Mouse (Mus musculus) stomach, embryonic 16.5 days (tissue): Measurements from ENCODE around the gene Nrn1l. TPM values are rescaled to one million over a fixed set of nuclear protein-coding genes. Genes with fewer than 3 reads are reported as not detected.

ENCODE experiments used
- ATAC-seq: fragments of 200-750 bp; cut with Nextera tagmentation; 2 replicates; pipeline ENCODE4 v1.8.0; 2017; ENCODE audit warnings: moderate number of reproducible peaks, moderate TSS enrichment; ENCODE audit not compliant: insufficient read depth, low FRiP score
- H3K27ac ChIP-seq: fragments of 300-500 bp; sonication (generic); 2 replicates; pipeline ENCODE4 v1.5.1; 2014; ENCODE audit warnings: low read length
- H3K27me3 ChIP-seq: fragments of 300-500 bp; sonication (generic); 2 replicates; pipeline ENCODE4 v1.6.1; 2014; ENCODE audit warnings: low read length, control low read depth, mixed read lengths; ENCODE audit not compliant: control insufficient read depth, insufficient read depth
- H3K36me3 ChIP-seq: fragments of 300-500 bp; sonication (generic); 2 replicates; pipeline ENCODE4 v1.6.1; 2014; ENCODE audit warnings: low read length; ENCODE audit not compliant: control insufficient read depth, insufficient read depth
- H3K4me1 ChIP-seq: fragments of 300-500 bp; sonication (generic); 2 replicates; pipeline ENCODE4 v1.6.1; 2014; ENCODE audit warnings: low read length, control low read depth, mixed read lengths; ENCODE audit not compliant: control insufficient read depth, insufficient read depth
- H3K4me2 ChIP-seq: fragments of 300-500 bp; sonication (generic); 2 replicates; pipeline ENCODE4 v1.6.1; 2014; ENCODE audit warnings: low read depth, low read length, mixed read lengths
- H3K4me3 ChIP-seq: fragments of 300-500 bp; sonication (generic); replicated peaks from 2 replicates; pipeline ENCODE4 v1.5.1; 2014; ENCODE audit warnings: mild to moderate bottlenecking, low read length
- H3K9ac ChIP-seq: fragments of 300-500 bp; sonication (generic); 2 replicates; pipeline ENCODE4 v1.6.1; 2014; ENCODE audit warnings: low read length
- H3K9me3 ChIP-seq: fragments of 300-500 bp; sonication (generic); replicated peaks from 2 replicates; pipeline ENCODE4 v1.6.1; 2016; ENCODE audit warnings: low read length, control low read depth; ENCODE audit not compliant: control insufficient read depth
- WGBS: fragments of 180-500 bp; shearing (Covaris S2); extraction: QIAGEN DNeasy Blood & Tissue Kit; methylation state at CpG from one replicate; pipeline ENCODE4 v1.1.7; 2014; 5-methylcytosine and 5-hydroxymethylcytosine counted together
- polyA plus RNA-seq: library from polyadenylated mRNA; unstranded; fragments of >200 nt; fragmentation: Nextera tagmentation; extraction: Ambion mirVana; gene quantifications from 2 replicates; pipeline ENCODE4 v1.2.1, GENCODE M21; 2015

Nrn1l gene
- polyA plus RNA-seq, 1 experiment from 2014 or later, result not detected

DNA sequence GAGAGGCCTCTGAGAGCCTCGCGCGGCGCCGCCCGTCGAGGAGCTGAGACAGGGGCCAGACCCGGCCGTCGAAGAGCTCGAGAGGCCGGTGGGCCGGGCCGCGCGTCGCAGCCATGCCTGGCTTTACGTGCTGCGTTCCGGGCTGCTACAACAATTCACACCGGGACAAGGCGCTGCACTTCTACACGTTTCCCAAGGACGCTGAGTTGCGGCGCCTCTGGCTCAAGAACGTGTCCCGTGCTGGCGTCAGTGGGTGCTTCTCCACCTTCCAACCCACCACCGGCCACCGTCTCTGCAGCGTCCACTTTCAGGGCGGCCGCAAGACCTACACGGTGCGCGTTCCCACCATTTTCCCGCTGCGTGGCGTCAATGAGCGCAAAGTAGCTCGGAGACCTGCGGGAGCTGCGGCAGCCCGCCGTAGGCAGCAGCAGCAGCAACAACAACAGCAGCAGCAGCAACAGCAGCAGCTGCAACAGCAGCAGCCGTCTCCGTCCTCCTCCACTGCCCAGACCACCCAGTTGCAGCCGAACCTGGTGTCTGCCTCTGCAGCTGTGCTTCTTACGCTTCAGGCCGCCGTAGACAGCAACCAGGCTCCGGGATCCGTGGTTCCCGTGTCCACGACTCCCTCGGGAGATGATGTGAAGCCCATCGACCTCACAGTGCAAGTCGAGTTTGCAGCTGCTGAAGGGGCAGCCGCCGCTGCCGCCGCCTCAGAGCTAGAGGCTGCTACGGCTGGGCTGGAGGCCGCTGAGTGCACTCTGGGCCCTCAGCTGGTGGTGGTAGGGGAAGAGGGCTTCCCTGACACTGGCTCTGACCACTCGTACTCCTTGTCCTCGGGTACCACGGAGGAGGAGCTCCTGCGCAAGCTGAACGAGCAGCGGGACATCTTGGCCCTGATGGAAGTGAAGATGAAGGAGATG lies 37.9 kb upstream of the Nrn1l start:
- ATAC-seq, result 0 out of 2 replicates have a peak, but pooled peaks have one; percentile 38
- no peaks in the 10 kb centered on the region for H3K9me3 ChIP-seq
- H3K27ac ChIP-seq, result peak overlapping the region; percentile 86
- peak overlapping the region; percentile 93 for H3K9ac ChIP-seq
- no peaks in the 10 kb centered on the region for H3K27me3 ChIP-seq
- peak overlapping the region; percentile 84 for H3K4me3 ChIP-seq
- H3K36me3 ChIP-seq, result no peaks in the 10 kb centered on the region
- under 1% methylated on average over 71 of the region's 71 CpGs for WGBS
- H3K4me1 ChIP-seq, result peaks cover 33% of the 10 kb centered on the region
- peak overlapping the region; percentile 87 for H3K4me2 ChIP-seq

DNA sequence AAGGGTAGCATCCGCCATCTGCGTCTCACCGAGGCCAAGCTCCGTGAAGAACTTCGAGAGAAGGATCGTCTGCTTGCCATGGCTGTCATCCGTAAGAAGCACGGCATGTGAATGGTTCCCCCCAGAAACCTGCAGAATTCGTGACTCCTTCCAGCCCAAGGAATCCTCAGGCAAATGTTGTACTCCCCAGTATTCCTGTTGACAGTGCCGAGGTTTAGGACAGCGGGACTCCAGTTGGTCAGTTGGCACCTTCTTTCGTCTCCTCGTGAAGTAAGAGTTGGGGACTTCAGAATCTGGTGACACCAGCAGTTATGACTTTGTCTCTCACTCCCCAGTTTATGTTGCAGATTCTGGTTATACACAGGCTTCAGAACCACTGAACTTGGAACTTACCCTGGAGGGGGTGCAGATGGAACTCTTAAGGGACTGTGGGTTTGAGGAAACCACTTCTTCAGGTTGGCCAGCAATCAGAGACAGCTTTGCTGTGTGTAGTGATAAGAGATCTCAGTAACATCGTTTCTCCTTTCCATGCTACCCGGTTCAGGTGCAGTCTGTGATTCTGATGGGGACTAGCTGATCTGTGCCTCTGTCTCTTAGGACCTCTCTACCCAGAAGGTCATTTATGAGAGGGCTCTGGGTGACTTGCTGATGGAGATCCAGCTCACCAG lies 37.1 kb upstream of the Nrn1l start:
- Histone ChIP-seq H3K9me3 (no peaks in the 10 kb centered on the region), H3K4me2 (peak overlapping the region; percentile 87), H3K27me3 (no peaks in the 10 kb centered on the region), H3K4me3 (peak overlapping the region; percentile 84), H3K27ac (peak overlapping the region; percentile 86), H3K9ac (peak overlapping the region; percentile 93), H3K4me1 (peaks cover 31% of the 10 kb centered on the region), H3K36me3 (no peaks in the 10 kb centered on the region)
- ATAC-seq, result no peak
- WGBS, result 12% methylated on average over 15 of the region's 15 CpGs

DNA sequence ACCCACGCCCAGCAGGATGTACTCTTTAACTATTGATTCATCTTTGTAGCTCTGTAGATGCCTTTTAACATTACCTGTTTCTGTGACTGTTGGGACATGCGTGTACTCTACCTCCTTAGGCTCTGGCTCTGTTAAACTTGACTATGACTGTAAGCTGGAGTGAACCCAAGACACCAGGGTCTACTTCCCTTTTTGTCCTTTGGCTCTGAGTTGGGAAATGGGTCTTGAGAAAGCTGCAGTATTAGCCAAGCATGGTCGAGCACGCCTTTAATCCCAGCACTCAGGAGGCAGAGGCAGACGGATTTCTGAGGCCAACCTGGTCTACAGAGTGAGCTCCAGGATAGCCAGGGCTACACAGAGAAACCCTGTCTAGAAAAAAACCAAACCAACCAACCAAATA lies 34.9 kb upstream of the Nrn1l start:
- Histone ChIP-seq H3K27ac (peak overlapping the region; percentile 93; the same call in 1 of the 2 replicates), H3K9me3 (no peaks in the 10 kb centered on the region), H3K9ac (no peak overlapping the region), H3K4me2 (no peak overlapping the region), H3K27me3 (no peaks in the 10 kb centered on the region), H3K4me1 (peaks cover 45% of the 10 kb centered on the region), H3K4me3 (no peak overlapping the region), H3K36me3 (no peaks in the 10 kb centered on the region)
- ATAC-seq, result no peak
- WGBS, result 82% methylated on average over 5 of the region's 5 CpGs

DNA sequence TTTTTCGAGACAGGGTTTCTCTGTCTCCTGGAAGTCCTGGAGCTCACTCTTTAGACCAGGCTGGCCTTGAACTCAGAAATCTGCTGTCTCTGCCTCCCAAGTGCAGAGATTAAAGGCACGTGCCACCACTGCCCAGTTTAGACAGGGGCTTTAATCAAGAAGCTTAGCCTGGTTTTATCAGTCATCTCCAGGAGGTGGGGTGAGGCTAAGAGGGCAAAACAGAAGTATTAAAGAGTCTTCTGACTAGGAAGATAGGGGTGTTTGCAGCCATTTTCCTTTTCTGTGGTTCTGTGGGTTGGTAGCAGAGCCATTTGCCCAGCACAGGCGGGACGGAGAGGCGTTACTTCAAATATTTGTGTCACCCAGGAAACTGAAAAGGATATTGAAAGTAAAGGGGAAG lies 34.1 kb upstream of the Nrn1l start:
- Histone ChIP-seq H3K4me1 (peaks cover 45% of the 10 kb centered on the region), H3K9me3 (no peaks in the 10 kb centered on the region), H3K4me3 (peak overlapping the region; percentile 98; the same call in 1 of the 2 replicates), H3K36me3 (no peaks in the 10 kb centered on the region), H3K4me2 (peak overlapping the region; percentile 59), H3K27ac (peak overlapping the region; percentile 93), H3K27me3 (no peaks in the 10 kb centered on the region), H3K9ac (no peak overlapping the region)
- no peak for ATAC-seq
- WGBS, result 45% methylated on average over 5 of the region's 5 CpGs

DNA sequence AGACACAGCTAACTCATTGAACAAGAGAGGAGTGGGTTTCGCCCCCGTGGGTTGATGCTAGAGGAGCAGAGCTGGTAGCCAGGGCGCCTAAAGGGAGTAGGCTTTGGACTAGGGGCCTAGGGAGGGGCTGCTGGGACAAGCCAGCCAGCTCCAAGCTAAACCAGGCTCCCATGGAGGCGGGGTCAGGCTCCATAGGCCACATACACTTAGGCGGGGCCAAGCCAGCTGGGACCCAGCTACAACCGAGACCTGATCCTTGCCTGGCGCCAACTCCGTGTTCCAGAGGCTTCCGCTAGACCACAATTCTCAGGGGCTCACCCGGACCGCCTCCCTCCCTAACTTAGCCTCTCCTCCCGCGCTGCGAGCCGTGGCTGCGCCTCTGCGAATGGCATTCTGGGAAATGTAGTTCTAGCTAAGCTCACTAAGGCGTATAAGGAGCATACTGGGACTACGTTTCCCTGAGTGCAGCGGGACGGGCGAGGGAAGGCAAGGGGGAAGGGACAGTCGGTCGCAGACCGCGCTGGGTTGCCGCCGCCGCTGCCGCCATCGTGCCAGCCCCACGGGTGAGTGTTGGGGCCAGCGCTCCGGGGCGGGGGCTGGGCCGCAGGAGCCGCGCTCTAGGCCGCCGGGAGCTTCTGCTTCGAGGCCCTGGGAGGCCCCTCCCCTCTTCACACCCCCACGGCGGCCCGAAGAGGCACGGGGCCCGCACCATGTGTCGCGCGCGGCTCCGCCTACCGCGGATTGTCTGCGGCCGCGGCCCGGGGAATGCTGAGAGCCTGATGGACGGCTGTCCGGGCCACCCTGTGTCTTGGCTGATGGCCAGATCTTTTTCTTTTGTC lies 33.0 kb upstream of the Nrn1l start, which contains the start of gene Nutf2:
Gene Nutf2 (plus strand): TSS at position 438 of the 839 bp plus-strand sequence.
- H3K4me2 ChIP-seq, result peak within 1 kb of the TSS; percentile 88
- peak within 1 kb of the TSS; percentile 95 for H3K9ac ChIP-seq
- WGBS, result 1% methylated on average over 58 of the region's 59 CpGs
- peak within 1 kb of the TSS; percentile 93 for H3K27ac ChIP-seq
- peak; percentile 99 for ATAC-seq
- H3K36me3 ChIP-seq, result no peaks in the 10 kb centered on the region
- H3K4me1 ChIP-seq, result peaks cover 45% of the 10 kb centered on the region
- H3K9me3 ChIP-seq, result no peaks in the 10 kb centered on the region
- H3K27me3 ChIP-seq, result no peaks in the 10 kb centered on the region
- H3K4me3 ChIP-seq, result peak within 1 kb of the TSS; percentile 98

DNA sequence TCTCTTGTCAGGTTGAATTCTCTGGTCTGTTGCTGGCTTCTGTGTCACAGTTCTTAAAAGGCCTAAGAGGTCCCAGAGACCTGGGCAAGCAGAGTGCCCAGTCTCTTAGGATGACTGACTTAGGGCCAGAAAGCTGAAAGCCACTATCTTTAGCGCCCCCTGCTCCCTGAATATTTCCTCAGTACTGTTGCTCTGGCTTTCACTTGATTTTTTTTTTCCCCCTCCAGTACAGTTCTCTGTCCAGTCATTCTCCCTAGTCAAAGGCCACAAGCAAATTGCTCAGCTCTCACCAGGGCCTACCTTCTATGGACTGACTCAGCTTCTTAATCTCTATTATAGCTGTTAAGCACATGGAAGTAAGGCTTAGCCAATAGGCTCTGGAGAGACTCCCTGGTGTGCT lies 31.4 kb upstream of the Nrn1l start:
- Histone ChIP-seq H3K9me3 (no peaks in the 10 kb centered on the region), H3K4me1 (peaks cover 34% of the 10 kb centered on the region), H3K27me3 (no peaks in the 10 kb centered on the region), H3K4me2 (peak overlapping the region; percentile 88), H3K9ac (peak overlapping the region; percentile 95), H3K36me3 (0 out of 2 replicates have a peak, but pooled peaks cover 2% of the 10 kb centered on the region), H3K4me3 (peak overlapping the region; percentile 98), H3K27ac (no peak overlapping the region)
- no peak for ATAC-seq
- WGBS, result 10% methylated on average over 1 of the region's 1 CpGs

DNA sequence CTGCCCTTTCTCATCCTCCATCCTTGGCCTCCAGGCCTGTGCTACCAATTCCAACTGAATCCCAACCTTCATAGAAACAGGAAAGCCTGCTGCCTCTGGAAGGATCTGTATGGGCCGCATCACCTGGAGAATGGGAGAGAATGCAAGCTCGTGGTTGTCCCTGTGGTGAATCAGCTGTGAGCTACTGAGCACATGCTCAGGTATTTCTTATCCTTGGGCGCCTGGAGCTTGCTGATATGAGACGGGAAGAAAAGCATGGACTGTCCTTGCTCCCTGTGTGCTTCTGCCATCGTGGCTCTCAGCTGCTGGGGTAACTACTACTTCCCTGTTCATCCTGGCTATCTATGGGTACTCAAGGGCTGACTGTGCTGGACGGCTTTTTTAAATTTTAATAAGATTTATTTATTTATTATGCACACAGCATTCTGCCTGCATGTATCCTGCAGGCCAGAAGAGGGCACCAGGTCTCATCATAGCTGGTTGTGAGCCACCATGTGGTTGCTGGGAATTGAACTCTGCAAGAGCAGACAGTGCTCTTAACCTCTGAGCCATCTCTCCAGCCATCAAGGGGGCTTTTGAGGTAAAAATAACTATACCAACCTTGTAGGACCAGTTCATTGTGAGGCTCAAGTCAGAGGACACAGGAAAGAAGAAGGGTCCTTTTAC lies 26.9 kb upstream of the Nrn1l start:
- Histone ChIP-seq H3K9ac (no peak overlapping the region), H3K4me2 (no peak overlapping the region), H3K4me1 (peaks cover 12% of the 10 kb centered on the region), H3K27ac (no peak overlapping the region), H3K36me3 (peaks cover 5% of the 10 kb centered on the region; the same call in 1 of the 2 replicates), H3K4me3 (no peak overlapping the region), H3K9me3 (no peaks in the 10 kb centered on the region), H3K27me3 (no peaks in the 10 kb centered on the region)
- WGBS, result 80% methylated on average over 6 of the region's 6 CpGs
- ATAC-seq, result no peak

DNA sequence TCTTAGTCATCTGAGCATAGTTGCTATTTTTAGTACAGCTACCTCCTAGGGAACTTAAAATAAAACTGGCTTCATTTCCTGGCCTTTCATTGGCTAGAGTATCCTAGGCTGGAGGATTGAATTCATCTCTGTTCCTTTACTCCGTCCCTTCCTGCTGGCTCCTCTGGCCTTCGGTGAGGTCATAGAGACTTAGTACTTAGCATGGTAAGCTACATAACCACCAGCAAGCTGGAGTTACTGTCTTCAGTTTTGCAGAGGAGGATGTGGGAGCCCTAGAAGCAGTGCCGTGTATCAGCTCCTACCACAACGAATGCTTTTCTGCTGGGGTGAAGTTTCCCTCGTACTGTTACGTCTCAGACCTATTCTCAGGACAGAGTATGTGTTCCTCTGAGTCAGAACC lies 19.1 kb upstream of the Nrn1l start:
- peaks cover 19% of the 10 kb centered on the region for H3K36me3 ChIP-seq
- ATAC-seq, result peak; percentile 44; the same call in 1 of the 2 replicates
- H3K27ac ChIP-seq, result no peak overlapping the region
- 80% methylated on average over 6 of the region's 6 CpGs for WGBS
- no peaks in the 10 kb centered on the region for H3K27me3 ChIP-seq
- no peak overlapping the region for H3K4me2 ChIP-seq
- no peaks in the 10 kb centered on the region for H3K4me1 ChIP-seq
- H3K4me3 ChIP-seq, result no peak overlapping the region
- H3K9ac ChIP-seq, result no peak overlapping the region
- no peaks in the 10 kb centered on the region for H3K9me3 ChIP-seq
